Mouse (Mus musculus) midbrain, embryonic 16.5 days (tissue): ENCODE data around the gene Plg. TPM values are rescaled to one million over a fixed set of nuclear protein-coding genes. Genes with fewer than 3 reads are reported as not detected.

Experiments
- ATAC-seq: fragments of 200-750 bp; cut with Nextera tagmentation; 2 replicates; pipeline ENCODE4 v1.8.0; 2017; ENCODE audit warnings: moderate TSS enrichment
- H3K27ac ChIP-seq: fragments of 300-500 bp; sonication (generic); 2 replicates; pipeline ENCODE4 v1.5.1; 2014; ENCODE audit warnings: mild to moderate bottlenecking, low read length, mixed read lengths
- H3K27me3 ChIP-seq: fragments of 300-500 bp; sonication (generic); 2 replicates; pipeline ENCODE4 v1.6.1; 2014; ENCODE audit warnings: low read depth, low read length, mixed read lengths; ENCODE audit not compliant: control insufficient read depth, insufficient read depth
- H3K36me3 ChIP-seq: fragments of 300-500 bp; sonication (generic); 2 replicates; pipeline ENCODE4 v1.6.1; 2014; ENCODE audit warnings: mild to moderate bottlenecking, low read length, moderate library complexity, mixed read lengths; ENCODE audit not compliant: control insufficient read depth, insufficient read depth
- H3K4me1 ChIP-seq: fragments of 300-500 bp; sonication (generic); 2 replicates; pipeline ENCODE4 v1.6.1; 2014; ENCODE audit warnings: mild to moderate bottlenecking, low read length, mixed read lengths; ENCODE audit not compliant: control insufficient read depth, insufficient read depth
- H3K4me2 ChIP-seq: fragments of 300-500 bp; sonication (generic); 2 replicates; pipeline ENCODE4 v1.6.1; 2014; ENCODE audit warnings: mild to moderate bottlenecking, low read length, mixed read lengths
- H3K4me3 ChIP-seq: fragments of 300-500 bp; sonication (generic); 2 replicates; pipeline ENCODE4 v1.5.1; 2014; ENCODE audit warnings: low read depth, mild to moderate bottlenecking, low read length, moderate library complexity, mixed read lengths
- H3K9ac ChIP-seq: fragments of 300-500 bp; sonication (generic); 2 replicates; pipeline ENCODE4 v1.6.1; 2014; ENCODE audit warnings: low read depth, low read length, mixed read lengths
- H3K9me3 ChIP-seq: fragments of 300-500 bp; sonication (generic); replicated peaks from 2 replicates; pipeline ENCODE4 v1.6.1; 2014; ENCODE audit warnings: mild to moderate bottlenecking, low read length, mixed read lengths; ENCODE audit not compliant: control insufficient read depth, poor library complexity, severe bottlenecking
- WGBS: fragments of 180-500 bp; shearing (Covaris S2); extraction: QIAGEN DNeasy Blood & Tissue Kit; methylation state at CpG from one replicate; pipeline ENCODE4 v1.1.7; 2014; 5-methylcytosine and 5-hydroxymethylcytosine counted together
- polyA plus RNA-seq: library from polyadenylated mRNA; unstranded; fragments of >200 nt; fragmentation: Nextera tagmentation; extraction: Ambion mirVana; gene quantifications from 2 replicates; pipeline ENCODE4 v1.2.1, GENCODE M21; 2015

Gene Plg
- polyA plus RNA-seq, 1 experiment from 2014 or later, result not detected

DNA sequence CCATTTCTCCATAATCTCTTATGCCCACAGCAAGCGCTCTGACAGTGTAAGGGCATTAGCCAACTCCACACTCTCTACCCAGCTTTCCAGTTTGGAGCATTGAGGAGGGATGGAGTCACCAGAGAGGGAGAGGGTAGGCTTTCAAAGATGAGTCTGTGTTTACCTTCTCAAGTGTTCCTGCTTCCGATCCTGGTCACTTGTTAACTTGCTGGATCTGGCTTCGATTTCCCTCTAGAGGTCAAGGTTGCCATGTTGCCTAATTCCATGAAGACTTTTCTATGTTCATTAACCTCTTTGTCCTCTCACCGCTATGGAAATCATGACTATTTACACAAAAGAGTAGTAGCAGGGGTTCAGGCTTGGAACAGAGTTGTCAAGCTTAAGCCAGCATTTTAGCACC lies 1.9 kb downstream of the Plg start:
- no peak overlapping the region for H3K4me2 ChIP-seq
- 88% methylated on average over 4 of the region's 4 CpGs for WGBS
- no peaks in the 10 kb centered on the region for H3K36me3 ChIP-seq
- H3K27me3 ChIP-seq, result no peaks in the 10 kb centered on the region
- no peaks in the 10 kb centered on the region for H3K9me3 ChIP-seq
- no peaks in the 10 kb centered on the region for H3K4me1 ChIP-seq
- H3K9ac ChIP-seq, result no peak overlapping the region
- no peak for ATAC-seq
- H3K4me3 ChIP-seq, result no peak overlapping the region
- H3K27ac ChIP-seq, result no peak overlapping the region

DNA sequence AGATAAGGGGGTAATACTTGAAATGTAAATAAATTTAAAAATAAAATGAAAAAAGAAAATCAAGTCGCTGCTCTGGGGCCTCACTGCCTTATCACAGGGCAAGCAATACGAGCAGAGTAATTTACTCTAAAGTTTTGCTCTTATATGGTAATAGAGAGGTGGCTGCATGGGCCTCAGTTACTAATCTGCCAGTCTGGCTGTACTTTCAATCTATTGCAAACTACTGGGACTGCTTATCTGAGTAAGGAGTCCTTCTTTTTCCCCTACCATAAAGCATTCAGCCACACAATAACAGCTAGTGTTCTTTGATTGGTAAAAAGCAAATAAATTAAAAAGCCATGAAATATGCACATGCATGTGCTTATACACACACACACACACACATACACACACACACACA lies 3.2 kb downstream of the Plg start:
- no peak overlapping the region for H3K4me3 ChIP-seq
- 91% methylated on average over 2 of the region's 2 CpGs for WGBS
- no peaks in the 10 kb centered on the region for H3K4me1 ChIP-seq
- no peaks in the 10 kb centered on the region for H3K27me3 ChIP-seq
- H3K9ac ChIP-seq, result no peak overlapping the region
- ATAC-seq, result no peak
- no peaks in the 10 kb centered on the region for H3K36me3 ChIP-seq
- no peak overlapping the region for H3K27ac ChIP-seq
- H3K9me3 ChIP-seq, result no peaks in the 10 kb centered on the region
- no peak overlapping the region for H3K4me2 ChIP-seq

DNA sequence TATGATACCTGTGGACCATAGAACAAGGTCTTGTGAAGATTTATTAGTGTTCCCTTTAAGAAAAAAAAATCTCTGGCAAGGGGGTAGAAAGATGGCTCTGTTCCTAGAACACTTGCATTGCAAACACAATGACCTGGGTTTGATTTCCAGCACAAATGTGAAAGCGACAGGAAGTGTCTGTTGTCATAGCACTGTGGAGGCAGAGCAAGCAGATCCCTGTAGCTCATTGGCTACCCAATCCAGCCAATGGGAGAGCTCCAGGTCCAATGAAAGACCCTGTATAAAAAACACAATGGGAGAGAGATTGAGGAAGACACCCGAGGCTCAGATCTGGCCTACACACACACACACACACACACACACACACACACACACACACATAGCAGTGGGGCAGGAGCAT lies 4.1 kb downstream of the Plg start:
- no peak overlapping the region for H3K9ac ChIP-seq
- WGBS, result 5% methylated on average over 2 of the region's 2 CpGs
- H3K4me3 ChIP-seq, result no peak overlapping the region

GRCm38 (mm10) chr17:12385049-12385794 lies 6.8 kb downstream of the Plg start:
- WGBS, result 77% methylated on average over 8 of the region's 8 CpGs
- no peak overlapping the region for H3K9ac ChIP-seq
- no peaks in the 10 kb centered on the region for H3K27me3 ChIP-seq
- no peaks in the 10 kb centered on the region for H3K36me3 ChIP-seq
- no peaks in the 10 kb centered on the region for H3K4me1 ChIP-seq
- H3K4me2 ChIP-seq, result no peak overlapping the region
- no peak overlapping the region for H3K4me3 ChIP-seq
- ATAC-seq, result no peak
- no peak overlapping the region for H3K27ac ChIP-seq
- no peaks in the 10 kb centered on the region for H3K9me3 ChIP-seq

More for the DNA sequence above, 4.1 kb downstream of the Plg start:
- ATAC-seq, result peak; percentile 71
- Histone ChIP-seq H3K27me3 (no peaks in the 10 kb centered on the region), H3K36me3 (no peaks in the 10 kb centered on the region), H3K27ac (no peak overlapping the region), H3K4me2 (no peak overlapping the region), H3K4me1 (no peaks in the 10 kb centered on the region), H3K9me3 (no peaks in the 10 kb centered on the region)

- Histone ChIP-seq H3K9ac (no peak overlapping the region), H3K4me1 (no peaks in the 10 kb centered on the region), H3K27ac (no peak overlapping the region), H3K9me3 (no peaks in the 10 kb centered on the region; the same call in 1 of the 2 replicates), H3K36me3 (no peaks in the 10 kb centered on the region), H3K4me3 (no peak overlapping the region), H3K27me3 (no peaks in the 10 kb centered on the region), H3K4me2 (no peak overlapping the region)
- ATAC-seq, result no peak
- WGBS, result 79% methylated on average over 2 of the region's 2 CpGs
Observed at GRCm38 (mm10) chr17:12387781-12388180, 9.4 kb downstream of the Plg start.

DNA sequence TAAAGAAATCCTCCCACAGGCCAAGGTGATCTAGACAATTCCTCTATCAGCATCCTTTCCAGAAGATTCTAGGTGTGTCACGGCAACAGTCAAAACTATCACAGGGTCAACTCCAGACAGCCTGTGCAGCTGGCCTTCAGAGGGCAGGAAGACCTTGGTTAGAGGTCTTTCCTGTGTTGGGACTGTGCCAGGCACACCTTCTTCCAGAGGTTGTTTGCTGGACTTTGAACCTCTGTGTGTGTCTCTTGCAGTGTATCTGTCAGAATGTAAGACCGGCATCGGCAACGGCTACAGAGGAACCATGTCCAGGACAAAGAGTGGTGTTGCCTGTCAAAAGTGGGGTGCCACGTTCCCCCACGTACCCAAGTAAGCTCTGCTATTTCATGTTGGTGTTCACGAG lies 9.8 kb downstream of the Plg start:
- H3K9ac ChIP-seq, result no peak overlapping the region

GRCm38 (mm10) chr17:12396163-12396677 lies 17.8 kb downstream of the Plg start:
- H3K27me3 ChIP-seq, result no peaks in the 10 kb centered on the region
- no peaks in the 10 kb centered on the region; the same call in 1 of the 2 replicates for H3K9me3 ChIP-seq
- no peak overlapping the region for H3K27ac ChIP-seq
- no peak overlapping the region for H3K9ac ChIP-seq
- no peak for ATAC-seq
- H3K36me3 ChIP-seq, result no peaks in the 10 kb centered on the region
- H3K4me2 ChIP-seq, result no peak overlapping the region
- no peaks in the 10 kb centered on the region for H3K4me1 ChIP-seq
- WGBS, result 94% methylated on average over 9 of the region's 9 CpGs
- no peak overlapping the region for H3K4me3 ChIP-seq

More for the DNA sequence above, 9.8 kb downstream of the Plg start:
- ATAC-seq, result no peak
- 93% methylated on average over 7 of the region's 7 CpGs for WGBS
- Histone ChIP-seq H3K36me3 (no peaks in the 10 kb centered on the region), H3K27me3 (no peaks in the 10 kb centered on the region), H3K9me3 (no peaks in the 10 kb centered on the region; the same call in 1 of the 2 replicates), H3K27ac (no peak overlapping the region), H3K4me3 (no peak overlapping the region), H3K4me2 (no peak overlapping the region), H3K4me1 (no peaks in the 10 kb centered on the region)

DNA sequence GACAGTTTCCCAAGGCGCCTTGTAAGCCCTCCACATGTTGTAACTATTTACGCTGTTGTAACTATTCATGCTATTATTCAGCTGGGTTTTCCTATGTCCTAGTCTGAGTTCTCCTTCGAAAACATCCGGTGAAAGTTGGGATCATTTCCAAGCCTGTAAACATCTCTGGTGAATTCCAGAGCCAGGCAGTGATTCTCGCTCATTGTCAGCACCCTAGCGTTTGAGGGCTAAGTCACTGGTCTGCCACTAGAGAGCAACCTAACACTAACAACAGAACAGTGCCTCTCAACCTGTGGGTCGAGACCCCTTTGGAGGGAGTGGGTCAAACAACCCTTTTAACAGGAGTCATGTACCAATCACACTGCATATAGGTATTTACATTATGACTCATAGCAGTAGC lies 25.0 kb downstream of the Plg start:
- H3K4me2 ChIP-seq, result no peak overlapping the region
- no peak overlapping the region for H3K9ac ChIP-seq
- no peak overlapping the region for H3K4me3 ChIP-seq
- H3K27ac ChIP-seq, result no peak overlapping the region
- 73% methylated on average over 7 of the region's 7 CpGs for WGBS
- ATAC-seq, result no peak
- no peaks in the 10 kb centered on the region for H3K4me1 ChIP-seq
- H3K27me3 ChIP-seq, result no peaks in the 10 kb centered on the region
- no peaks in the 10 kb centered on the region for H3K36me3 ChIP-seq
- no peaks in the 10 kb centered on the region for H3K9me3 ChIP-seq

- no peak overlapping the region for H3K4me2 ChIP-seq
- H3K9ac ChIP-seq, result no peak overlapping the region
- 79% methylated on average over 11 of the region's 11 CpGs for WGBS
- H3K27me3 ChIP-seq, result no peaks in the 10 kb centered on the region
- no peak overlapping the region for H3K27ac ChIP-seq
- ATAC-seq, result no peak
- no peaks in the 10 kb centered on the region for H3K4me1 ChIP-seq
- H3K4me3 ChIP-seq, result no peak overlapping the region
- no peaks in the 10 kb centered on the region for H3K9me3 ChIP-seq
- no peaks in the 10 kb centered on the region for H3K36me3 ChIP-seq
Observed at GRCm38 (mm10) chr17:12409346-12409944, 31.0 kb downstream of the Plg start.
